Mouse (Mus musculus) embryonic facial prominence, embryonic 15.5 days (tissue): ENCODE results near the gene Ap1m1. TPM values are rescaled to one million over a fixed set of nuclear protein-coding genes. Genes with fewer than 3 reads are reported as not detected.

ENCODE experiments used
- ATAC-seq: fragments of 200-750 bp; cut with Nextera tagmentation; 2 replicates; pipeline ENCODE4 v1.8.0; 2017; ENCODE audit warnings: low read depth, moderate TSS enrichment; ENCODE audit not compliant: insufficient number of reproducible peaks, low FRiP score, low TSS enrichment
- H3K27ac ChIP-seq: fragments of 300-500 bp; sonication (generic); replicated peaks from 2 replicates; pipeline ENCODE4 v1.5.1; 2015; ENCODE audit warnings: mild to moderate bottlenecking, inconsistent platforms
- H3K27me3 ChIP-seq: fragments of 300-500 bp; sonication (generic); 2 replicates; pipeline ENCODE4 v1.6.1; 2015; ENCODE audit warnings: inconsistent platforms
- H3K36me3 ChIP-seq: fragments of 300-500 bp; sonication (generic); 2 replicates; pipeline ENCODE4 v1.6.1; 2015; ENCODE audit warnings: mild to moderate bottlenecking, inconsistent platforms
- H3K4me1 ChIP-seq: fragments of 300-500 bp; sonication (generic); 2 replicates; pipeline ENCODE4 v1.6.1; 2015; ENCODE audit warnings: inconsistent platforms
- H3K4me2 ChIP-seq: fragments of 300-500 bp; sonication (generic); replicated peaks from 2 replicates; pipeline ENCODE4 v1.6.1; 2015; ENCODE audit warnings: mild to moderate bottlenecking, inconsistent platforms
- H3K4me3 ChIP-seq: fragments of 300-500 bp; sonication (generic); replicated peaks from 2 replicates; pipeline ENCODE4 v1.5.1; 2015; ENCODE audit warnings: mild to moderate bottlenecking, inconsistent platforms
- H3K9ac ChIP-seq: fragments of 300-500 bp; sonication (generic); 2 replicates; pipeline ENCODE4 v1.6.1; 2015; ENCODE audit warnings: inconsistent platforms
- H3K9me3 ChIP-seq: fragments of 300-500 bp; sonication (generic); replicated peaks from 2 replicates; pipeline ENCODE4 v1.6.1; 2016; ENCODE audit warnings: inconsistent platforms
- WGBS: fragments of 180-500 bp; shearing (Covaris S2); methylation state at CpG from one replicate; pipeline ENCODE4 v1.1.7; 2015; 5-methylcytosine and 5-hydroxymethylcytosine counted together
- polyA plus RNA-seq: library from polyadenylated mRNA; unstranded; fragments of >200 nt; fragmentation: Nextera tagmentation; extraction: Ambion mirVana; gene quantifications from 2 replicates; pipeline ENCODE4 v1.2.1, GENCODE M21; 2015

Ap1m1 gene
- polyA plus RNA-seq, 1 experiment from 2014 or later = 112 TPM

- Histone ChIP-seq H3K4me3 (no peak overlapping the region), H3K27me3 (no peaks in the 10 kb centered on the region), H3K4me1 (no peaks in the 10 kb centered on the region), H3K36me3 (no peaks in the 10 kb centered on the region), H3K27ac (no peak overlapping the region), H3K4me2 (no peak overlapping the region), H3K9ac (no peak overlapping the region), H3K9me3 (no peaks in the 10 kb centered on the region)
- 72% methylated on average over 11 of the region's 11 CpGs for WGBS
- no peak for ATAC-seq
Measured at GRCm38 (mm10) chr8:72271051-72271660, 31.3 kb downstream of the Ap1m1 start.

GRCm38 (mm10) chr8:72271691-72272090, 31.9 kb downstream of the Ap1m1 start:
- 65% methylated on average over 3 of the region's 3 CpGs for WGBS
- H3K27me3 ChIP-seq = no peaks in the 10 kb centered on the region
- H3K27ac ChIP-seq = no peak overlapping the region
- no peak overlapping the region for H3K9ac ChIP-seq
- ATAC-seq = no peak
- H3K36me3 ChIP-seq = no peaks in the 10 kb centered on the region
- no peak overlapping the region for H3K4me2 ChIP-seq
- no peak overlapping the region for H3K4me3 ChIP-seq
- no peaks in the 10 kb centered on the region for H3K4me1 ChIP-seq
- no peaks in the 10 kb centered on the region for H3K9me3 ChIP-seq

- H3K9ac ChIP-seq = no peak overlapping the region
- H3K27ac ChIP-seq = no peak overlapping the region
- H3K9me3 ChIP-seq = no peaks in the 10 kb centered on the region
- H3K36me3 ChIP-seq = no peaks in the 10 kb centered on the region
- H3K4me1 ChIP-seq = no peaks in the 10 kb centered on the region
- H3K4me2 ChIP-seq = no peak overlapping the region
- H3K27me3 ChIP-seq = no peaks in the 10 kb centered on the region
- WGBS = 16% methylated on average over 3 of the region's 3 CpGs
- no peak for ATAC-seq
- H3K4me3 ChIP-seq = no peak overlapping the region
Measured at GRCm38 (mm10) chr8:72272361-72272760, 32.5 kb downstream of the Ap1m1 start.

GRCm38 (mm10) chr8:72273111-72273770, 33.4 kb downstream of the Ap1m1 start:
- no peak for ATAC-seq
- Histone ChIP-seq H3K4me3 (no peak overlapping the region), H3K4me2 (no peak overlapping the region), H3K36me3 (no peaks in the 10 kb centered on the region), H3K9me3 (no peaks in the 10 kb centered on the region), H3K27me3 (no peaks in the 10 kb centered on the region), H3K4me1 (no peaks in the 10 kb centered on the region), H3K9ac (no peak overlapping the region), H3K27ac (no peak overlapping the region)
- 67% methylated on average over 1 of the region's 1 CpGs for WGBS

DNA sequence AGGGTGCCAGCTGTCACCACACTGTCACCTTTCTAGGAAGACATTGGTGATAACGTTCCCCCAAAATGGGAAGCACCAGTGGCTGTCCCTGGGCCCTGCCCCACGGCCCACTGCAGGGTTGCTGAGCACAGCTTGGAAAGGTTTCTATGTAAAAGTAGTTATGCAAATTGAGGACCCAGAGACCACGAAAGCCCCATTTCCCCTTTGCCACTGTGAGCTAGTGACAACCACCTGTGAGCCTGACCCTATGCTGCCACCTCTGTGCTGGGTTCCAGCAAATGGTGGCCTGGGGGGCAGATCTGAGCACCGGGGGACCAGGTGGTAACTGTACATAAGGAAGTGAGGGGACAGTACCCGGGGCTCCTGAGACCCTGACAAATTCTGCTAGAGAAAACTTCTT, 34.0 kb downstream of the Ap1m1 start:
- no peak overlapping the region for H3K9ac ChIP-seq
- no peak for ATAC-seq
- H3K4me3 ChIP-seq = no peak overlapping the region
- H3K27ac ChIP-seq = no peak overlapping the region
- no peaks in the 10 kb centered on the region for H3K4me1 ChIP-seq
- no peaks in the 10 kb centered on the region for H3K27me3 ChIP-seq
- no peaks in the 10 kb centered on the region for H3K9me3 ChIP-seq
- no peak overlapping the region for H3K4me2 ChIP-seq
- WGBS = 72% methylated on average over 5 of the region's 5 CpGs
- H3K36me3 ChIP-seq = no peaks in the 10 kb centered on the region

DNA sequence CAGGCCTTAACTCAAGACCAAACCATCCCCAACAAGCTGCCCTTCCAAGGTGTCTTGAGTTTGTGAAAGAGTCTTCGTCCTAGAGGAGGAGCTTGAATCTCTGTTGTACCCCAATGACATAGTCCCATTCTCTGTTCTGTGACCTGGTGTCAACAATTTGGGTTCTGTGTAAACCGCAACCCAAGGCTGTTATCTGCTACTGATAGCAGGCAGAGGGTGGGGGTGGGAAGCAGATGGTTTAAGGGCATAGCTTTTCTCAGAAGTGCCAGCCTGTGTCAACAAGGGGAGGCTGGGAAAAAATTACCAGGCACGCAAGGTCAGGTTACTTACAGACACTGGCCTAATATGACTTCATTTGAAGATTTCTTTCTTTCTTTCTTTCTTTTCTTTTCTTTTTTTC, 37.4 kb downstream of the Ap1m1 start:
- Histone ChIP-seq H3K4me2 (no peak overlapping the region), H3K36me3 (no peaks in the 10 kb centered on the region), H3K9ac (no peak overlapping the region), H3K4me3 (no peak overlapping the region), H3K4me1 (no peaks in the 10 kb centered on the region), H3K27ac (no peak overlapping the region), H3K9me3 (no peaks in the 10 kb centered on the region), H3K27me3 (no peaks in the 10 kb centered on the region)
- ATAC-seq = no peak
- WGBS = 71% methylated on average over 3 of the region's 3 CpGs

GRCm38 (mm10) chr8:72279151-72279550, 39.3 kb downstream of the Ap1m1 start:
- Histone ChIP-seq H3K36me3 (no peaks in the 10 kb centered on the region), H3K9me3 (no peaks in the 10 kb centered on the region), H3K9ac (no peak overlapping the region), H3K27ac (no peak overlapping the region), H3K27me3 (no peaks in the 10 kb centered on the region), H3K4me2 (no peak overlapping the region), H3K4me1 (no peaks in the 10 kb centered on the region), H3K4me3 (no peak overlapping the region)
- 72% methylated on average over 7 of the region's 7 CpGs for WGBS
- ATAC-seq = no peak

DNA sequence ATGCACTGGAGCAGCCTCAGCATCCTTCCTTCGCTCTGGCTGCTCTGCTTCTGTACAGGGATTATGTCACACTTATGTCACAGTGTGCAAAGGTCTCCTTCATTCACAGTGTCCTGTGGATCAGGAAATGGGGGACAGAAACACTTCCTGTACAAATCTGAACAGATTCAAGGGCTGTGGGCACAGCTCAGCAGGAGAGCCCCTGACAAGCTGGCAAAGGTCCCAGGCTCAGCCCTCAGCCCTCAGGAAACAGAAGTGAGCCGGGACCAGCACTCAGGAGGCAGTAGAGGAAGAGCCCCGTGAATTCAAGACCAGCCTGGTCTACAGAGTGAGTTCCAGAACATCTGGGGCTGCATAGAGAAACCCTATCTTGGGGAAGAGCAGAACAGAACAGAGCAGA, 41.8 kb downstream of the Ap1m1 start:
- H3K4me3 ChIP-seq = no peak overlapping the region
- peak overlapping the region; percentile 12; the same call in 1 of the 2 replicates for H3K27ac ChIP-seq
- H3K9me3 ChIP-seq = no peaks in the 10 kb centered on the region
- no peak overlapping the region for H3K9ac ChIP-seq
- no peaks in the 10 kb centered on the region for H3K4me1 ChIP-seq
- no peaks in the 10 kb centered on the region for H3K27me3 ChIP-seq
- 29% methylated on average over 3 of the region's 3 CpGs for WGBS
- no peak overlapping the region for H3K4me2 ChIP-seq
- ATAC-seq = peak; percentile 24; the same call in 1 of the 2 replicates
- no peaks in the 10 kb centered on the region for H3K36me3 ChIP-seq

DNA sequence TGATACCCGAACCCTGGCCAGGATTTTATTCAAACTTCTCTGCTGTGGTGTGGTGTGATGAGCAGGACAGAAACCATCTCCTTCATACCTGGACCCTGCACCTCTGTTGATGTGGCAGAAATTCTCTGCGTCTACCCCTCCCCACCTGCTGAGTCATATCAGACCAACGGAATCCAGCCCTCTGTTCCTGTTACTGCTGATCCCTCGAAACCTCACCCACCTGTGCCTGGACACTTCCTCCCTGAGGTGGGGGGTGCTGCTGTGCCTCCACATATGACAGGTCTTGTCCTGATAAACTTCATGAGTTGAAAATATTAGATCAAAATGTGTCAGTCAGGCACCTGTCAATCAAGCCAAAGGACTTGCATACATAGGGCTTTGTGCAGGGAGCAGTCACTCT, 45.5 kb downstream of the Ap1m1 start:
- H3K9ac ChIP-seq = no peak overlapping the region
- WGBS = 75% methylated on average over 4 of the region's 4 CpGs
- H3K27me3 ChIP-seq = no peaks in the 10 kb centered on the region
- H3K9me3 ChIP-seq = no peaks in the 10 kb centered on the region
- no peaks in the 10 kb centered on the region for H3K36me3 ChIP-seq
- no peak overlapping the region for H3K4me2 ChIP-seq
- no peak overlapping the region for H3K4me3 ChIP-seq
- ATAC-seq = no peak
- no peak overlapping the region for H3K27ac ChIP-seq
- H3K4me1 ChIP-seq = no peaks in the 10 kb centered on the region

GRCm38 (mm10) chr8:72289051-72289450, 49.2 kb downstream of the Ap1m1 start:
- Histone ChIP-seq H3K9ac (no peak overlapping the region), H3K9me3 (no peaks in the 10 kb centered on the region), H3K4me2 (no peak overlapping the region), H3K27me3 (no peaks in the 10 kb centered on the region), H3K27ac (no peak overlapping the region), H3K4me1 (no peaks in the 10 kb centered on the region), H3K4me3 (no peak overlapping the region), H3K36me3 (no peaks in the 10 kb centered on the region)
- peak; percentile 61; the same call in 1 of the 2 replicates for ATAC-seq

DNA sequence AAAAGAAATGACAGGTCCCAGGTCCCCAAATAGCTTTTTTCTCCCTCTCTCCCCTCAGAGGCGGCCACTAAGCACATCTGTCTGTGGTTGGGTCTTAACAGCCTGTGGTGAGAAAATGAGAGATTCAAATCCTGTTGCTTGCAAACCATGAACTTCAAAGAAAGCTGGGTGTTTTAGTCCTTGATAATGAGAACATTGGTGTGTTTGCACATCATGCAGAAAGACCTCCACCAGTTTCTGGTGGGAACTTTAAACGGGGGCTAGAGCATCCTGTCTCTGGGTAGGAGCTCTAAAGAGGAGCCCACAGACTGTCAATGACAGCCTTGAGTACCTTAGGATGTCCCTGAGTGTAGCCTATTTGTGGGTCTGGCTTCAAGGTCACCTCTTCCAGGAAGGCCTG, 51.3 kb downstream of the Ap1m1 start:
- WGBS = 57% methylated on average over 2 of the region's 2 CpGs

DNA sequence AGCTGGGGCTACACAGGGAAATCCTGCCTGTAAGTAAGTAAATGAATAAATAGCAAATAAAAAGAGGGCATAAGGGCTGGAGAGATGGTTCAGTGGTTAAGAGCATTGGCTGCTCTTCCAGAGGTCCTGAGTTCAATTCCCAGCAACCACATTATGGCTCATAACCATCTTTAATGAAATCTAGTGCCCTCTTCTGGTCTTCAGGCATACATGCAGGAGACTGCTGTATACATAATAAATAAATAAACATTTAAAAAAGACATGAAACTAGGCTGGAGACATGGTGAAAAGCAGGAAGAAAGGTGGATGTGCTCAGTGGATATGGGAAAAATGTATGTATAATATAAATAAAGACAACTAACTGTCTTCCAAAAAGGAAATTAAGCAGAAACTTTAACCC, 53.5 kb downstream of the Ap1m1 start:
- no peaks in the 10 kb centered on the region for H3K36me3 ChIP-seq
- H3K9ac ChIP-seq = no peak overlapping the region
- H3K4me2 ChIP-seq = no peak overlapping the region
- peaks cover 16% of the 10 kb centered on the region for H3K4me1 ChIP-seq
- no peak for ATAC-seq
- H3K27me3 ChIP-seq = no peaks in the 10 kb centered on the region
- H3K4me3 ChIP-seq = no peak overlapping the region
- no peak overlapping the region for H3K27ac ChIP-seq
- H3K9me3 ChIP-seq = no peaks in the 10 kb centered on the region

More for the DNA sequence above, 51.3 kb downstream of the Ap1m1 start:
- H3K4me3 ChIP-seq = no peak overlapping the region
- no peak overlapping the region for H3K4me2 ChIP-seq
- H3K27ac ChIP-seq = no peak overlapping the region
- no peak overlapping the region for H3K9ac ChIP-seq
- H3K4me1 ChIP-seq = peaks cover 15% of the 10 kb centered on the region
- no peak for ATAC-seq
- no peaks in the 10 kb centered on the region for H3K9me3 ChIP-seq
- no peaks in the 10 kb centered on the region for H3K27me3 ChIP-seq
- no peaks in the 10 kb centered on the region for H3K36me3 ChIP-seq
